Mouse (Mus musculus): ENCODE data around the gene Clmp.

GRCm38 (mm10) chr9:40638394-40639049 is 47.2 kb upstream of the Clmp start:
- TF ChIP-seq CTCF (IDR thresholded peaks at IDR 0.05; ENCODE audit: control insufficient read depth, insufficient read depth, insufficient replicate concordance, low read depth, low read length) (no peak), POLR2A (IDR thresholded peaks at IDR 0.05; ENCODE audit: control insufficient read depth, low read depth, low read length) (no peak)
